Mouse (Mus musculus): ENCODE measurements around the gene Rps26. TPM values are rescaled to one million over a fixed set of nuclear protein-coding genes. Genes with fewer than 3 reads are reported as not detected.
A peak's percentile ranks its signal among the peaks of the same experiment; 100 is the strongest.

Rps26 gene
- polyA plus RNA-seq, 1 experiment from 2014 or later, result 592 TPM

DNA sequence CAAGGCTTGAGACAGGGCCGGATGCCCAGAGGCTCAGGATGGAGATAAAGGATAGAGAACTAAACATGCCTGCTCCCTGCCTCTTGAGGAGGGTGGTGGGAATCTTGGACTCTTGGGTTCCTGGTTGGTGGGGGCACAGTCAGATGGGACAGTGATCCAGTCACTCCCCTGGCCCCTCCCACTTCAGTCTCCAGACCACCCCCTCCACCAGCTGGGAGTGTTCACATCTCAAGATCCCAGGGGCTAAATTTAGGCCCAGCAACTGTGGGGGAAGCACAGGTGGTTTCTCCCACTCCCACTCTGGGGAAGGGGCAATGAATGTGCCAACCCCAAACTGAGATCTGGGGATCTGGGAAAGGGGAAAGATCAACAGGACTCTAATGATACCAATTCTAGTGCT, 38.4 kb downstream of the Rps26 start:
- H3K27ac ChIP-seq, result no peak overlapping the region
- WGBS, result 36% methylated on average over 1 of the region's 1 CpGs
- H3K36me3 ChIP-seq, result no peaks in the 10 kb centered on the region
- H3K9me3 ChIP-seq (replicated peaks), result no peaks in the 10 kb centered on the region
- peaks cover 37% of the 10 kb centered on the region for H3K4me1 ChIP-seq
- H3K27me3 ChIP-seq (ENCODE audit: low read depth, poor library complexity, severe bottlenecking), result peaks cover 77% of the 10 kb centered on the region
- DNase-seq (ENCODE audit: low spot score), result no peak
- H3K4me3 ChIP-seq, result no peak overlapping the region; the same call in 1 of the 2 replicates

DNA sequence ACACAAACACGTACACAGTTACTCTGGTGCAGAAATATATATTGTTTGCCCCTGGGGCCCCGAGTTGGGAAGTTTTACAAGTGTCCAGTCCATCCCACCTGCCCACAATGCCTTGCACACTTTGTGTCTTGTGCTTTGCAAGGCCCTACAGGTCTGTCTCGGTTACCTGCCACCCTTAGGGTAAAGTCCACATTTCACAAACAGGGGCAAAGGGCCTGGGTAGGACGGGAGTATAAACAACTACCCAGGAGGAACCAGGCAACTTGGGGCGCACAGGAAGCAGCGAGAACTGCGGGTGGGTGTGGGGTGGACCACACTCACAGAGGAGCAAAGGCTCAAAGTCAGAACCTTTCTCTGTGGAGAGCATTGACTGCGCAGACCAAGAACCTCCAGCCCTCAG, 38.9 kb downstream of the Rps26 start:
- H3K4me1 ChIP-seq, result peaks cover 37% of the 10 kb centered on the region
- WGBS, result 58% methylated on average over 8 of the region's 8 CpGs
- no peak overlapping the region for H3K27ac ChIP-seq
- no peak overlapping the region; the same call in 1 of the 2 replicates for H3K4me3 ChIP-seq
- H3K9me3 ChIP-seq (replicated peaks), result no peaks in the 10 kb centered on the region
- H3K36me3 ChIP-seq, result no peaks in the 10 kb centered on the region
- peaks cover 82% of the 10 kb centered on the region for H3K27me3 ChIP-seq (ENCODE audit: low read depth, poor library complexity, severe bottlenecking)
- DNase-seq (ENCODE audit: low spot score), result no peak

DNA sequence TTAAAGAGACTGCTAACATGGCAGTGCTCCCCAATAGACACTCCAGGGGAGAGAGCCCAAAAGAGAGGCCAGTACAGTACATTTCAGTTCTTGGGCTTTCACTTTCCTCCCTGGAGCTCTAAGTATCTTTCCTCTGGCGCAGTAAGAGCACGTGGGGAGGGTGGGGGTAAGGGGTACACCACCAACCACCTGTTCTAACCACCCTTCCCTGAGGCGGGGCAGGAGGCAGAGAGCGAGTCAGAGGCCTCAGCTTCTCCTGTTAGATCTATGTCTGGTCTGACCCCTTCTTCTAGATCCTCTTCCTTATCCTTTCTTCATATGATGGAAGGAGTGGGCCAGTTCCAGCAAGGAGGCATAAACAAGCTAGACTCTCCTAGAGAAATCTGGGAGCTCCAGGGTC, 39.4 kb downstream of the Rps26 start:
- Histone ChIP-seq H3K36me3 (no peaks in the 10 kb centered on the region), H3K27me3 (ENCODE audit: low read depth, poor library complexity, severe bottlenecking) (peaks cover 84% of the 10 kb centered on the region), H3K4me1 (peaks cover 37% of the 10 kb centered on the region), H3K27ac (no peak overlapping the region), H3K9me3 (replicated peaks) (no peaks in the 10 kb centered on the region), H3K4me3 (0 out of 2 replicates have a peak overlapping the region, but pooled peaks have one; percentile 3)
- DNase-seq (ENCODE audit: low spot score), result no peak
- 47% methylated on average over 4 of the region's 4 CpGs for WGBS

DNA sequence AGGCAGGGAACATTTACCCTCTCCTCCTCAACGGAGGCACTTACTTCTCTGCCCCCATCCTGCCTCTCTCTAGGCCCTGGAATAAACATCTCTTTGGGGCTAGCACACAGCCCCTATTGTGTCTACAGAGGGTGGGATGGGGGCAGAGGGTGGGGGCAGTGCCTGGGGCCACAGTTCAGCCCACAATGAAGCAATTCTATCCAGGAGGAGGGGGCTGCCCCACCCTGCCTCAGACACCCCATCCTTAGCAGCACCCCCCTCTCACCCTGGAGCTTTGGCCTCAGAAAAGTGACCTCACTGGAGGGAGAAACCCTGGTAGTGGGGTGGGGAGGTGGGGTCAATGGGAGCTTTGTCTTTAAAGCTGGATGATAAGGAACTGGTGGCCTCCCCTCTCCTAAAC, 40.0 kb downstream of the Rps26 start:
- Histone ChIP-seq H3K27ac (0 out of 2 replicates have a peak overlapping the region, but pooled peaks have one; percentile 11), H3K4me3 (0 out of 2 replicates have a peak overlapping the region, but pooled peaks have one; percentile 3)

DNA sequence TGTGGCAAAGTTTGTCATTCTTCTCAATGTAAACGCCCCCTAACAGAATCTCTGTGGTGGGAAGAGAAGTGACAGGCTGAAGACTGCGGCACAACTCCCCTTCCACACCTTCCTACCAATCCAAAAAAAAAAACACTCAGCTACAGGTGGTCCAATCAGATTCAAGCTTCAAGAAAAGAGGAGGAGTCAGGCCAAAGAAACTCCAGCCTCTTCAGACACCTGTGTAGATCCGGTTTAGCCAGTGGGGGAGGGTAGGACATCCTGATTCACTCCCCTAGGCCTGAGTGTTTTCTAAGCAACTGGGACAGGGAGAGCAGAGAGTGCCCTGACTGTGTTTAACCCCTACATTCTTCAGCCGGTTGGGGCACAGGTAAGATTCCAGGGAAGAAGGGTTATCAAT, 42.2 kb downstream of the Rps26 start:
- Histone ChIP-seq H3K27me3 (ENCODE audit: low read depth, poor library complexity, severe bottlenecking) (peaks cover 73% of the 10 kb centered on the region), H3K36me3 (no peaks in the 10 kb centered on the region), H3K27ac (no peak overlapping the region), H3K9me3 (replicated peaks) (no peaks in the 10 kb centered on the region), H3K4me1 (peaks cover 26% of the 10 kb centered on the region), H3K4me3 (no peak overlapping the region)
- WGBS, result 10% methylated on average over 4 of the region's 4 CpGs
- DNase-seq (ENCODE audit: low spot score), result no peak

More for the DNA sequence above, 40.0 kb downstream of the Rps26 start:
- H3K36me3 ChIP-seq, result no peaks in the 10 kb centered on the region
- H3K4me1 ChIP-seq, result peaks cover 37% of the 10 kb centered on the region
- no peaks in the 10 kb centered on the region for H3K9me3 ChIP-seq (replicated peaks)
- WGBS, result 17% methylated on average over 1 of the region's 1 CpGs
- DNase-seq (ENCODE audit: low spot score), result no peak
- H3K27me3 ChIP-seq (ENCODE audit: low read depth, poor library complexity, severe bottlenecking), result peaks cover 87% of the 10 kb centered on the region

DNA sequence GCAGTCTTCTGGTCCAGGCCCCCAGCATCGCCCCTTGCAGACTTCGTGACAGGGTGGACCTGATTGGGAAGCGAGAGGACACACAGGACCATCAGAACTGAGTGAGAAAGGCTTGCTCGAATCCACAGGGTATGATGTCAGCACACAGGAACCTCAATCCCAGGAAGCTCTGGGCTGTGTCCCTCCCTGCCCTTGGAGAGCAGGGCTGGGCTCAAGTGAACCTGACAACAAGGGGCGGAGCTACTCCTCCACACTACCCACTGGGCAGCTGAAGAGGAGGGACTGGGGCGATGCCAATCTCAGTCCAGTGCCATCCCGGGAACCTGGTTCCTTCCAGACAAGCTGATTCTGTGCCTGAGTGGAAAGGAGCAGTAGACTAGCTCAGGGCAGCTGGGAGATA, 42.9 kb downstream of the Rps26 start:
- H3K27me3 ChIP-seq (ENCODE audit: low read depth, poor library complexity, severe bottlenecking), result peaks cover 65% of the 10 kb centered on the region
- no peaks in the 10 kb centered on the region for H3K36me3 ChIP-seq
- no peak overlapping the region for H3K27ac ChIP-seq
- H3K9me3 ChIP-seq (replicated peaks), result no peaks in the 10 kb centered on the region
- whole genome bisulfite sequencing, result 21% methylated on average over 7 of the region's 7 CpGs
- no peak for DNase-seq (ENCODE audit: low spot score)
- H3K4me1 ChIP-seq, result peaks cover 18% of the 10 kb centered on the region
- no peak overlapping the region for H3K4me3 ChIP-seq

DNA sequence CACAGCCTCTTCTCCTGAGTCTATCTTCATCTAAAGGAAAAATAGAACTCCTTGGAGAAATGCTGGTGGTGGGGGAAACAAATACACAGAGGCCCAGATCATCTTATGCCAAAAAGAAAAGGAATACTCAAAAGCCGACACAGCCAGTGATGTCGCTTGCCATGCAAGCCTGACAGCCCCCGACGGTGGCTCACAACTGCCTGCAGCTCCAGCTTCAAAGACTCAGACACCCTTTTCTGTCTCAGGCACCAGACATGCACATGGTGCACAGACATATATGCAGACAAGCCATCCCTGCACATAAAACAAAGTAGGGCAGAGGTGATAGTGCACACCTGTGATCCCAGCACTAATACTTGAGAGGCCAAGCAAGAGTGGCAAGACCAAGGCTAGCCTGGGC, 46.8 kb downstream of the Rps26 start:
- Histone ChIP-seq H3K4me1 (peaks cover 5% of the 10 kb centered on the region), H3K27ac (no peak overlapping the region), H3K9me3 (replicated peaks) (no peaks in the 10 kb centered on the region), H3K27me3 (ENCODE audit: low read depth, poor library complexity, severe bottlenecking) (peaks cover 26% of the 10 kb centered on the region), H3K36me3 (no peaks in the 10 kb centered on the region), H3K4me3 (no peak overlapping the region)
- DNase-seq (ENCODE audit: low spot score), result no peak
- 85% methylated on average over 4 of the region's 4 CpGs for WGBS

DNA sequence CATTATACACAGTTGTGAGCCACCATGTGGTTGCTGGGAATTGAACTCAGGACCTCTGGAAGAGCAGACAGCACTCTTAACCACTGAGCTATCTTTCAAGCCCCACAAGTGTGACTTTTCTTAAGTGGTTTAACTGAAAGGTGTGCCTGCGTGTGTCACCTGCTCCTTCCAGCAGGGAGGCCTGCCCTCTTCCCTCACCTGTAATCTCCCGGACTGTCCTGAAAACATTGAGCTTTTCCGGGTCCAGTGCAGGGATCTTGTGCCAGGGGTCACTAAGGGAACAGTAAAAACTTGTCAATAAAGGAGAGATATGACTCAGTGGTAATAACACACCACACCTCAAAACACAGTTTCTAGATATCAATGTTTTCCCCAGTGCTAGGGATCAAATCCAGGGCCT, 47.2 kb downstream of the Rps26 start:
- Histone ChIP-seq H3K36me3 (no peaks in the 10 kb centered on the region), H3K4me1 (peaks cover 5% of the 10 kb centered on the region), H3K4me3 (no peak overlapping the region), H3K27me3 (ENCODE audit: low read depth, poor library complexity, severe bottlenecking) (peaks cover 22% of the 10 kb centered on the region), H3K27ac (no peak overlapping the region), H3K9me3 (replicated peaks) (no peaks in the 10 kb centered on the region)
- DNase-seq (ENCODE audit: low spot score), result no peak
- 78% methylated on average over 3 of the region's 3 CpGs for WGBS

DNA sequence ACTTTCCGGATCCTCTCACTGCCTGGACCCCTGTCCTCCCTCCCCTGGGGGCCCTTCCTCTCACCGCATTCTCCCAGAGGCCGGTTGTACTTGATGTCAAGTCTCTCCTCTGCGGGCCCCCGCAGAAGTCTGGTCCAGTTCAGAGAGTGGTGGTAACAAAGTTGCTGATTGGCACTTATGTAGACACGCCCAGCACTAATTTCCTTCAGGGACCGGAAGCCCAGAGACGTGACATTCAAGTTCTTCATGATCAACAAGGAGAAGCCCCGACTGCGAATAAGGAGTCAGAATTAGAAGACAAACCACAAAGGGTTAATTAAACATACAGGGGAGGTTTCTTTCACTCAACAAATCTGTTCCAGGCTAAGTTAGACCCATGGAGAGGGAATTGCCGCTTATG, 48.2 kb downstream of the Rps26 start:
- no peak for DNase-seq (ENCODE audit: low spot score)
- Histone ChIP-seq H3K27ac (no peak overlapping the region), H3K4me3 (no peak overlapping the region), H3K9me3 (replicated peaks) (no peaks in the 10 kb centered on the region), H3K27me3 (ENCODE audit: low read depth, poor library complexity, severe bottlenecking) (peaks cover 12% of the 10 kb centered on the region), H3K4me1 (no peaks in the 10 kb centered on the region; the same call in 1 of the 2 replicates), H3K36me3 (no peaks in the 10 kb centered on the region)
- 79% methylated on average over 11 of the region's 11 CpGs for WGBS

DNA sequence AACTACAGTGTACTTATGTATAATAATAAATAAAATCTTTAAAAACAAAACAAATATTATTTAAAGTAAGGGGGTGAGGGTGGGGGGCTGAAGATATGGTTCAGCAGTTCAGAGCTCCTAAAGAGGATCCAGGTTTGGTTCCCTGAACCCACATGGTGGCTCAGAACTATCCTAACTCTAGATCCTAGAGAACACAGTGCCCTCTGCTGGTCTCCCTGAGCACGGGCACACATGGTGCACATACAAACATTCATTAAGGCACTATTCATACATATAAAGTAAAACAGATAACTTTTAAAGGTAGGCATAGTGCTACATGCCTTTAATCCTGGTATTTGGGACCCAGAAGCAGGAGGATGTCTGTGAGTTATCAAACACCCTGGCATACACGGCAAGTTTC, 51.5 kb downstream of the Rps26 start:
- WGBS, result 95% methylated on average over 2 of the region's 2 CpGs
- H3K9me3 ChIP-seq (replicated peaks), result no peaks in the 10 kb centered on the region

More for the DNA sequence above, 51.5 kb downstream of the Rps26 start:
- H3K4me3 ChIP-seq, result no peak overlapping the region
- H3K4me1 ChIP-seq, result peaks cover 2% of the 10 kb centered on the region
- no peak for DNase-seq (ENCODE audit: low spot score)
- no peaks in the 10 kb centered on the region for H3K27me3 ChIP-seq (ENCODE audit: low read depth, poor library complexity, severe bottlenecking)
- no peaks in the 10 kb centered on the region for H3K36me3 ChIP-seq
- no peak overlapping the region for H3K27ac ChIP-seq

Small RNAs within 50 kb of the gene (microRNA-seq; reads per million reads assigned to microRNA genes)
- not detected for gene Mir6917

Other genes starting within 250 kb of the Rps26 start
- gene Ankrd52, start 249.6 kb downstream of the Rps26 start, polyA plus RNA-seq (2016; fragmentation: Nextera tagmentation; extraction: Ambion mirVana), result 15.9 and 16.5 TPM in 2 replicates
- gene Slc39a5, start 225.5 kb downstream of the Rps26 start, polyA plus RNA-seq (2016; fragmentation: Nextera tagmentation; extraction: Ambion mirVana), result 0.21 TPM in 1 of 2 replicates, not detected in the other
- gene Nabp2, start 215.3 kb downstream of the Rps26 start, polyA plus RNA-seq (2016; fragmentation: Nextera tagmentation; extraction: Ambion mirVana), result 98.7 and 133 TPM in 2 replicates
- gene Rnf41, start 215.1 kb downstream of the Rps26 start, polyA plus RNA-seq (2016; fragmentation: Nextera tagmentation; extraction: Ambion mirVana), result 41.9 and 43.6 TPM in 2 replicates
- gene Smarcc2, start 167.5 kb downstream of the Rps26 start, polyA plus RNA-seq (2016; fragmentation: Nextera tagmentation; extraction: Ambion mirVana), result 64.2 and 91.3 TPM in 2 replicates
- 685 and 729 TPM in 2 replicates for gene Myl6, start 132.6 kb downstream of the Rps26 start, polyA plus RNA-seq (2016; fragmentation: Nextera tagmentation; extraction: Ambion mirVana)
- gene Myl6b, start 128.1 kb downstream of the Rps26 start, polyA plus RNA-seq (2016; fragmentation: Nextera tagmentation; extraction: Ambion mirVana), result 1.6 and 3.3 TPM in 2 replicates
- gene Esyt1, start 100.9 kb downstream of the Rps26 start, polyA plus RNA-seq (2016; fragmentation: Nextera tagmentation; extraction: Ambion mirVana), result 7.0 and 8.4 TPM in 2 replicates
- 14.5 and 15.4 TPM in 2 replicates for gene Zc3h10, start 79.0 kb downstream of the Rps26 start, polyA plus RNA-seq (2016; fragmentation: Nextera tagmentation; extraction: Ambion mirVana)
- 3,499 and 3,829 TPM in 2 replicates for gene Rpl41, start 77.4 kb downstream of the Rps26 start, polyA plus RNA-seq (2016; fragmentation: Nextera tagmentation; extraction: Ambion mirVana)
- 267 and 322 TPM in 2 replicates for gene Pa2g4, start 60.8 kb downstream of the Rps26 start, polyA plus RNA-seq (2016; fragmentation: Nextera tagmentation; extraction: Ambion mirVana)
- gene Erbb3, start 37.1 kb downstream of the Rps26 start, polyA plus RNA-seq (2016; fragmentation: Nextera tagmentation; extraction: Ambion mirVana), result 3.2 and 5.3 TPM in 2 replicates
- 2.4 and 2.9 TPM in 2 replicates for gene Ikzf4, start 19.2 kb upstream of the Rps26 start, polyA plus RNA-seq (2016; fragmentation: Nextera tagmentation; extraction: Ambion mirVana)
- gene Suox, start 47.3 kb upstream of the Rps26 start, polyA plus RNA-seq (2016; fragmentation: Nextera tagmentation; extraction: Ambion mirVana), result 11.3 and 12.5 TPM in 2 replicates
- gene Rab5b, start 69.5 kb upstream of the Rps26 start, polyA plus RNA-seq (2016; fragmentation: Nextera tagmentation; extraction: Ambion mirVana), result 54.0 and 68.0 TPM in 2 replicates
- 0.25 and 0.55 TPM in 2 replicates for gene Pmel, start 77.4 kb upstream of the Rps26 start, polyA plus RNA-seq (2016; fragmentation: Nextera tagmentation; extraction: Ambion mirVana)
- gene Cdk2, start 78.3 kb upstream of the Rps26 start, polyA plus RNA-seq (2016; fragmentation: Nextera tagmentation; extraction: Ambion mirVana), result 136 and 150 TPM in 2 replicates
- gene Dgka, start 118.1 kb upstream of the Rps26 start, polyA plus RNA-seq (2016; fragmentation: Nextera tagmentation; extraction: Ambion mirVana), result 3.7 and 5.0 TPM in 2 replicates
- gene Pym1, start 121.1 kb upstream of the Rps26 start, polyA plus RNA-seq (2016; fragmentation: Nextera tagmentation; extraction: Ambion mirVana), result 61.0 and 63.1 TPM in 2 replicates
- gene Mmp19, start 164.2 kb upstream of the Rps26 start, polyA plus RNA-seq (2016; fragmentation: Nextera tagmentation; extraction: Ambion mirVana), result 0.21 and 0.30 TPM in 2 replicates
- 47.7 and 54.0 TPM in 2 replicates for gene Dnajc14, start 177.3 kb upstream of the Rps26 start, polyA plus RNA-seq (2016; fragmentation: Nextera tagmentation; extraction: Ambion mirVana)
- 14.8 and 19.8 TPM in 2 replicates for gene Tmem198b, start 177.6 kb upstream of the Rps26 start, polyA plus RNA-seq (2016; fragmentation: Nextera tagmentation; extraction: Ambion mirVana)
- gene Sarnp, start 190.6 kb upstream of the Rps26 start, polyA plus RNA-seq (2016; fragmentation: Nextera tagmentation; extraction: Ambion mirVana), result 245 and 250 TPM in 2 replicates
- gene Ormdl2, start 194.9 kb upstream of the Rps26 start, polyA plus RNA-seq (2016; fragmentation: Nextera tagmentation; extraction: Ambion mirVana), result 52.9 and 62.9 TPM in 2 replicates

All from limb, embryonic 10.5 days (tissue).